In genomic region chr6:7424731-7425130, GRCm38 (mm10) we compare ENCODE assay signal across 26 mouse cellular contexts.
"Had no signal": no experiment of that assay in that cellular context is flagged by ENCODE, and none has a peak within 500 bp of the region (broad histone marks: within the 10 kb centered on the region; RNA-seq: fewer than 3 reads in every experiment).

No protein-coding gene starts in this region.

- DNase-seq: gastrocnemius, adult 2 months; gastrocnemius, postnatal 10 days; gastrocnemius, postnatal 25 days; heart, adult 18-20 months; heart, postnatal 10 days; heart, postnatal 4 days; kidney, adult 11 months; kidney, adult 2 months; kidney, adult 9 months; kidney, postnatal 25 days; kidney, postnatal 4 days; liver had no signal

- H3K4me1 ChIP-seq: heart, embryonic 10.5 days; heart, embryonic 12.5 days; hindbrain, embryonic 10.5 days; hindbrain, embryonic 13.5 days; hindbrain, embryonic 15.5 days; kidney, embryonic 15.5 days; limb, embryonic 10.5 days; limb, embryonic 12.5 days had no signal

- H3K9me3 ChIP-seq: heart, embryonic 10.5 days; heart, embryonic 12.5 days; hindbrain, embryonic 10.5 days; hindbrain, embryonic 13.5 days; hindbrain, embryonic 15.5 days; kidney, embryonic 15.5 days; limb, embryonic 10.5 days had no signal

- H3K4me2 ChIP-seq: heart, embryonic 12.5 days; hindbrain, embryonic 13.5 days; hindbrain, embryonic 15.5 days; kidney, embryonic 15.5 days; limb, embryonic 12.5 days; liver, embryonic 11.5 days had no signal

- H3K36me3 ChIP-seq: heart, embryonic 10.5 days; heart, embryonic 12.5 days; hindbrain, embryonic 10.5 days; hindbrain, embryonic 13.5 days; hindbrain, embryonic 15.5 days; kidney, embryonic 15.5 days; limb, embryonic 10.5 days; limb, embryonic 12.5 days had no signal

- H3K27ac ChIP-seq: gastrocnemius, adult 2 months; heart, embryonic 10.5 days; hindbrain, embryonic 10.5 days; hindbrain, embryonic 13.5 days; hindbrain, embryonic 15.5 days; hindbrain, postnatal 0 days; kidney, embryonic 15.5 days; kidney, postnatal 0 days; layer of hippocampus, adult 2 months; left cerebral cortex, adult 2 months; limb, embryonic 10.5 days; limb, embryonic 12.5 days had no signal

- ATAC-seq: hindbrain, postnatal 0 days; intestine, embryonic 16.5 days had no signal

- H3K9ac ChIP-seq: heart, embryonic 12.5 days; hindbrain, embryonic 13.5 days; hindbrain, embryonic 15.5 days; kidney, embryonic 15.5 days; limb, embryonic 12.5 days had no signal

- H3K27me3 ChIP-seq: heart, embryonic 12.5 days; hindbrain, embryonic 13.5 days; hindbrain, embryonic 15.5 days; kidney, embryonic 15.5 days; limb, embryonic 12.5 days had no signal

- H3K4me3 ChIP-seq: gastrocnemius, adult 2 months; heart, embryonic 10.5 days; heart, embryonic 12.5 days; hindbrain, embryonic 10.5 days; hindbrain, embryonic 13.5 days; hindbrain, embryonic 15.5 days; kidney, embryonic 15.5 days; layer of hippocampus, adult 2 months; left cerebral cortex, adult 2 months; limb, embryonic 10.5 days; limb, embryonic 12.5 days had no signal
